30 mouse cellular contexts compared by ENCODE assay signal in genomic region chr19:4145936-4146335, GRCm38 (mm10). TPM values are rescaled to one million over a fixed set of nuclear protein-coding genes. Genes with fewer than 3 reads are reported as not detected.
"Had no signal": no experiment of that assay in that cellular context is flagged by ENCODE, and none has a peak within 500 bp of the region (broad histone marks: within the 10 kb centered on the region; RNA-seq: fewer than 3 reads in every experiment).

No protein-coding gene starts in this region.

- DNase-seq: kidney, postnatal 10 days; kidney, postnatal 36 days; layer of hippocampus, postnatal 36 days; lung, adult 18-20 months; lung, postnatal 14 days; lung, postnatal 4 days; midbrain, embryonic 14.5 days; right cerebral cortex, adult 18-20 months; right cerebral cortex, postnatal 14 days; right cerebral cortex, postnatal 4 days; thymus, adult 2 months; thymus, postnatal 14 days; thymus, postnatal 4 days had no signal

- H3K27ac ChIP-seq: kidney, embryonic 15.5 days; left cerebral cortex, adult 2 months; liver, embryonic 14.5 days; stomach, postnatal 0 days had no signal

- H3K4me3 ChIP-seq: kidney, embryonic 15.5 days; left cerebral cortex, adult 2 months had no signal

- H3K27me3 ChIP-seq: kidney, embryonic 15.5 days had no signal

RNA-seq across cellular contexts. Expression of gene Cabp4, which starts 2.1 kb away (rescaled TPM):
- total RNA-seq: left cerebral cortex, postnatal 36 days; megakaryocyte progenitor cell, adult 5-6 weeks; midbrain, postnatal 0 days had no signal
- polyA plus RNA-seq: limb, embryonic 11.5 days; lung, embryonic 16.5 days; midbrain, embryonic 11.5 days; neural tube, embryonic 11.5 days; stomach, embryonic 14.5 days; stomach, postnatal 0 days had no signal

RNA-seq across cellular contexts. Expression of gene Gpr152, which starts 6.3 kb away (rescaled TPM):
- total RNA-seq: layer of hippocampus, postnatal 10 days; left cerebral cortex, adult 2 months; left cerebral cortex, postnatal 10 days; left cerebral cortex, postnatal 36 days; megakaryocyte progenitor cell, adult 5-6 weeks; megakaryocyte-erythroid progenitor cell, adult 5-6 weeks had no signal
- polyA plus RNA-seq: kidney, embryonic 15.5 days; limb, embryonic 11.5 days; liver, embryonic 11.5 days; liver, embryonic 14.5 days; lung, embryonic 16.5 days; midbrain, embryonic 11.5 days; midbrain, embryonic 14.5 days; midbrain, postnatal 0 days; neural tube, embryonic 11.5 days; neural tube, embryonic 14.5 days; stomach, embryonic 14.5 days; stomach, postnatal 0 days had no signal
